Mouse (Mus musculus): ENCODE measurements around the gene Tagln3. TPM values are rescaled to one million over a fixed set of nuclear protein-coding genes. Genes with fewer than 3 reads are reported as not detected.

Tagln3 gene
- polyA plus RNA-seq, 1 experiment from 2014 or later, result 390 TPM

DNA sequence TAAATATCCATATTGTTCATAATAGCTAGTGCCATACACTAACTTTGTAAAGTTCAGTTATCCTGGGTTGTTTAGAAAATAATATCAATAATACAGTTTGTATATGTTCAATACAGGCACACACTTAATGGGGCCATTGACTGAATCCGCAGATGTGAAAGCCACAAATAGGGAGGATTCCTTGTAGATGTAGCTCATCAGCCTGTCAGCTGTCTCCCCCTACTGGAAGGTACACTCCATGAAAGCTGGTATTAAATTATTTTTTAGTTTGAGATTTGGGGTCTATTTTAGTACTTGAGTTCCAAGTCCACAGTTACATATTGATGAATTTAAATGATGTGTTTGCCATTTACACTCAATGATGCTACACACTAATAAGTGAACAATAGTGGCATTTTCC lies 47.9 kb downstream of the Tagln3 start:
- Histone ChIP-seq H3K4me1 (no peaks in the 10 kb centered on the region), H3K9ac (no peak overlapping the region), H3K4me3 (no peak overlapping the region), H3K27me3 (replicated peaks) (no peaks in the 10 kb centered on the region), H3K36me3 (replicated peaks) (no peaks in the 10 kb centered on the region), H3K9me3 (no peaks in the 10 kb centered on the region), H3K27ac (no peak overlapping the region), H3K4me2 (no peak overlapping the region)
- peak; percentile 9; the same call in 1 of the 2 replicates for ATAC-seq (replicated peaks)
- WGBS, result 35% methylated on average over 1 of the region's 1 CpGs

GRCm38 (mm10) chr16:45670005-45670404 lies 54.4 kb downstream of the Tagln3 start:
- ATAC-seq (replicated peaks), result no peak
- Histone ChIP-seq H3K9ac (no peak overlapping the region), H3K4me3 (no peak overlapping the region), H3K36me3 (replicated peaks) (no peaks in the 10 kb centered on the region), H3K27ac (no peak overlapping the region), H3K27me3 (replicated peaks) (no peaks in the 10 kb centered on the region), H3K9me3 (no peaks in the 10 kb centered on the region), H3K4me2 (no peak overlapping the region), H3K4me1 (no peaks in the 10 kb centered on the region)
- WGBS, result 66% methylated on average over 4 of the region's 4 CpGs

GRCm38 (mm10) chr16:45668178-45668577 lies 56.2 kb downstream of the Tagln3 start:
- Histone ChIP-seq H3K27me3 (replicated peaks) (no peaks in the 10 kb centered on the region), H3K9me3 (no peaks in the 10 kb centered on the region), H3K36me3 (replicated peaks) (no peaks in the 10 kb centered on the region), H3K4me3 (no peak overlapping the region), H3K27ac (no peak overlapping the region), H3K4me2 (no peak overlapping the region), H3K9ac (no peak overlapping the region), H3K4me1 (no peaks in the 10 kb centered on the region)
- 73% methylated on average over 3 of the region's 3 CpGs for WGBS
- no peak for ATAC-seq (replicated peaks)

DNA sequence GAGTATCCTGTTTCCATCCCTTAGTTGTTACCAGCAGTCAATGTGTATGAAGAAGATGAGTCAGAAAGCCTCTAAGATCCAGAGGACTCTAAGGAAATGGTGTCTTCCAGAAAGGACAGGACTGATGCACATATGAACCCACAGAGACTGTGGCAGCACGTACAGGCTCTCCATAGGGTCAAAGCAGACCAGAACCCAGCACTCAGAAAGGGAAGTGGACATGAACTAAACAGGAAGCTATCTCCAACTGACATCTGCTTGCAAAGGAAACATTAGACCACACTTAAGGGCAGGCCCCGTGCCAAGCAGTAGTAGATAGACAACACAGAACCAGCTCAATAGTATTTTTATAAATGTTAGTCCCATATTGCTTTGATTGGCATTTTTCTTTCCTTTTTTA lies 58.3 kb downstream of the Tagln3 start:
- Histone ChIP-seq H3K9me3 (no peaks in the 10 kb centered on the region), H3K4me1 (no peaks in the 10 kb centered on the region), H3K27me3 (replicated peaks) (no peaks in the 10 kb centered on the region), H3K4me3 (no peak overlapping the region), H3K4me2 (no peak overlapping the region), H3K27ac (no peak overlapping the region), H3K9ac (no peak overlapping the region), H3K36me3 (replicated peaks) (no peaks in the 10 kb centered on the region)
- WGBS, result 73% methylated on average over 2 of the region's 2 CpGs
- ATAC-seq (replicated peaks), result no peak

DNA sequence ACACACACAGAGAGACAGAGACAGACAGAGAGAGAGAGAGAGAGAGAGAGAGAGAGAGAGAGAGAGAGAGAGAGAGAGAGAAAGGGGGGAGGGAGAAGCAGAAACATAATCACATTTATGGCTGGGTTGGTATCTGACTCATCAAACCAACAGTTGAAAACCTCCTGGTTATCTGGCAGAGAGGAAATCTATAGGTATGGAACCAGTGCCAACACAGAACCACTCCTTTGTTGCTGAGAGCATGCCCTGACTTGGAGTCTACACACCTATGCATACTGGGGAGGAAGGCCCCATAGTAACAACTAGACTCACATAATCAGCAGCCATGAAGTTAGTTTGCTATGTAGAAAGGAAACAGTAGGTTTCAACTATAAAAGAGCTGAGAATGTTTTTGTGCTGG lies 62.0 kb downstream of the Tagln3 start:
- Histone ChIP-seq H3K9me3 (no peaks in the 10 kb centered on the region), H3K27ac (no peak overlapping the region), H3K27me3 (replicated peaks) (no peaks in the 10 kb centered on the region), H3K36me3 (replicated peaks) (no peaks in the 10 kb centered on the region), H3K4me2 (no peak overlapping the region), H3K4me1 (no peaks in the 10 kb centered on the region), H3K9ac (no peak overlapping the region), H3K4me3 (no peak overlapping the region)
- no peak for ATAC-seq (replicated peaks)

Other genes with a start within 250 kb of the Tagln3 start
- not detected in 2 replicates for gene Gm609, start 231.6 kb downstream of the Tagln3 start, polyA plus RNA-seq (2015; fragmentation: Nextera tagmentation; extraction: Ambion mirVana)
- not detected in 2 replicates for gene Gm17783, start 192.6 kb downstream of the Tagln3 start, polyA plus RNA-seq (2015; fragmentation: Nextera tagmentation; extraction: Ambion mirVana)
- not detected in 2 replicates for gene Slc9c1, start 189.3 kb downstream of the Tagln3 start, polyA plus RNA-seq (2015; fragmentation: Nextera tagmentation; extraction: Ambion mirVana)
- not detected in 2 replicates for gene Gcsam, start 114.2 kb downstream of the Tagln3 start, polyA plus RNA-seq (2015; fragmentation: Nextera tagmentation; extraction: Ambion mirVana)
- 0.10 TPM in 1 of 2 replicates, not detected in the other for gene BC016579, start 70.5 kb downstream of the Tagln3 start, polyA plus RNA-seq (2015; fragmentation: Nextera tagmentation; extraction: Ambion mirVana)
- gene Tmprss7, start 30.9 kb downstream of the Tagln3 start, polyA plus RNA-seq (2015; fragmentation: Nextera tagmentation; extraction: Ambion mirVana), result 0.59 and 0.72 TPM in 2 replicates
- 42.0 and 43.7 TPM in 2 replicates for gene Abhd10, start 18.3 kb upstream of the Tagln3 start, polyA plus RNA-seq (2015; fragmentation: Nextera tagmentation; extraction: Ambion mirVana)
- gene Phldb2, start 229.0 kb upstream of the Tagln3 start, polyA plus RNA-seq (2015; fragmentation: Nextera tagmentation; extraction: Ambion mirVana), result 7.8 and 9.1 TPM in 2 replicates